Mouse (Mus musculus): ENCODE measurements at regions not wholly inside any gene's neighbourhood (a gene's known extent, or its start where the extent isn't known, plus 50 kb on each side); places are given as distances from the start of the nearest gene placed in this dataset.

GRCm38 (mm10) chr16:95138809-95139208 is 118.5 kb upstream of the Kcnj15 start:
- Histone ChIP-seq H3K36me3 (replicated peaks; ENCODE audit: control insufficient read depth, insufficient read depth, low read depth) (no peaks in the 10 kb centered on the region), H3K27me3 (ENCODE audit: control insufficient read depth, insufficient read depth, low read length) (no peaks in the 10 kb centered on the region), H3K4me2 (ENCODE audit: low read depth) (no peak overlapping the region), H3K9me3 (ENCODE audit: control insufficient read depth, low read length) (no peaks in the 10 kb centered on the region), H3K4me3 (ENCODE audit: insufficient read depth in 1 of 2, low read depth in 2 of 2, low read length in 2 of 2) (no peak overlapping the region), H3K9ac (replicated peaks) (no peak overlapping the region), H3K27ac (no peak overlapping the region), H3K4me1 (replicated peaks; ENCODE audit: control insufficient read depth in 2 of 2, insufficient read depth in 2 of 2, low read length in 1 of 2) (no peaks in the 10 kb centered on the region)
- 49% methylated on average over 3 of the region's 3 CpGs for WGBS (ENCODE audit: insufficient replicate concordance)
- TF ChIP-seq EP300 (IDR thresholded peaks at IDR 0.05; ENCODE audit: low read depth) (no peak), CTCF (IDR thresholded peaks at IDR 0.05; ENCODE audit: low read depth) (no peak)
- DNase-seq (ENCODE audit: low read depth in 3 of 3, low spot score in 3 of 3) (no peak), ATAC-seq (ENCODE audit: insufficient read depth) (no peak)

- ATAC-seq (ENCODE audit: insufficient read depth) (no peak), DNase-seq (ENCODE audit: low read depth in 3 of 3, low spot score in 3 of 3) (no peak)
- Histone ChIP-seq H3K4me2 (ENCODE audit: low read depth) (no peak overlapping the region), H3K4me1 (replicated peaks; ENCODE audit: control insufficient read depth in 2 of 2, insufficient read depth in 2 of 2, low read length in 1 of 2) (no peaks in the 10 kb centered on the region), H3K36me3 (replicated peaks; ENCODE audit: control insufficient read depth, insufficient read depth, low read depth) (no peaks in the 10 kb centered on the region), H3K9me3 (ENCODE audit: control insufficient read depth, low read length) (no peaks in the 10 kb centered on the region), H3K27me3 (ENCODE audit: control insufficient read depth, insufficient read depth, low read length) (no peaks in the 10 kb centered on the region), H3K4me3 (ENCODE audit: insufficient read depth in 1 of 2, low read depth in 2 of 2, low read length in 2 of 2) (no peak overlapping the region), H3K27ac (no peak overlapping the region), H3K9ac (replicated peaks) (no peak overlapping the region)
- no peak for TF ChIP-seq CTCF (IDR thresholded peaks at IDR 0.05; ENCODE audit: low read depth)
- TF ChIP-seq EP300 (IDR thresholded peaks at IDR 0.05; ENCODE audit: low read depth), result no peak
- 39% methylated on average over 8 of the region's 8 CpGs for WGBS (ENCODE audit: insufficient replicate concordance)
These were observed 115.6 kb upstream of the Kcnj15 start for GRCm38 (mm10) chr16:95141510-95142394.

- Histone ChIP-seq H3K36me3 (replicated peaks; ENCODE audit: control insufficient read depth, insufficient read depth, low read depth) (no peaks in the 10 kb centered on the region), H3K27ac (no peak overlapping the region), H3K27me3 (ENCODE audit: control insufficient read depth, insufficient read depth, low read length) (no peaks in the 10 kb centered on the region), H3K4me2 (ENCODE audit: low read depth) (no peak overlapping the region), H3K4me1 (replicated peaks; ENCODE audit: control insufficient read depth in 2 of 2, insufficient read depth in 2 of 2, low read length in 1 of 2) (no peaks in the 10 kb centered on the region), H3K9ac (replicated peaks) (no peak overlapping the region), H3K4me3 (ENCODE audit: insufficient read depth in 1 of 2, low read depth in 2 of 2, low read length in 2 of 2) (no peak overlapping the region), H3K9me3 (ENCODE audit: control insufficient read depth, low read length) (no peaks in the 10 kb centered on the region)
- TF ChIP-seq EP300 (IDR thresholded peaks at IDR 0.05; ENCODE audit: low read depth) (no peak), CTCF (IDR thresholded peaks at IDR 0.05; ENCODE audit: low read depth) (no peak)
- no peak for ATAC-seq (ENCODE audit: insufficient read depth)
- 67% methylated on average over 8 of the region's 8 CpGs for WGBS (ENCODE audit: insufficient replicate concordance)
- DNase-seq (ENCODE audit: low read depth in 3 of 3, low spot score in 3 of 3), result no peak
These were observed 106.9 kb upstream of the Kcnj15 start for GRCm38 (mm10) chr16:95150499-95150898.

GRCm38 (mm10) chr16:95151499-95151898 is 105.9 kb upstream of the Kcnj15 start:
- no peak for TF ChIP-seq EP300 (IDR thresholded peaks at IDR 0.05; ENCODE audit: low read depth)
- no peak for TF ChIP-seq CTCF (IDR thresholded peaks at IDR 0.05; ENCODE audit: low read depth)
- no peak overlapping the region for H3K9ac ChIP-seq (replicated peaks)
- H3K4me1 ChIP-seq (replicated peaks; ENCODE audit: control insufficient read depth in 2 of 2, insufficient read depth in 2 of 2, low read length in 1 of 2), result no peaks in the 10 kb centered on the region
- H3K4me2 ChIP-seq (ENCODE audit: low read depth), result no peak overlapping the region
- no peak for ATAC-seq (ENCODE audit: insufficient read depth)
- no peak overlapping the region for H3K27ac ChIP-seq
- H3K27me3 ChIP-seq (ENCODE audit: control insufficient read depth, insufficient read depth, low read length), result no peaks in the 10 kb centered on the region
- H3K9me3 ChIP-seq (ENCODE audit: control insufficient read depth, low read length), result no peaks in the 10 kb centered on the region
- H3K4me3 ChIP-seq (ENCODE audit: insufficient read depth in 1 of 2, low read depth in 2 of 2, low read length in 2 of 2), result no peak overlapping the region
- no peaks in the 10 kb centered on the region for H3K36me3 ChIP-seq (replicated peaks; ENCODE audit: control insufficient read depth, insufficient read depth, low read depth)
- WGBS (ENCODE audit: insufficient replicate concordance), result 42% methylated on average over 3 of the region's 3 CpGs
- no peak for DNase-seq (ENCODE audit: low read depth in 3 of 3, low spot score in 3 of 3)

- Histone ChIP-seq H3K27me3 (ENCODE audit: control insufficient read depth, insufficient read depth, low read length) (no peaks in the 10 kb centered on the region), H3K9me3 (ENCODE audit: control insufficient read depth, low read length) (no peaks in the 10 kb centered on the region), H3K9ac (replicated peaks) (no peak overlapping the region), H3K36me3 (replicated peaks; ENCODE audit: control insufficient read depth, insufficient read depth, low read depth) (no peaks in the 10 kb centered on the region), H3K27ac (no peak overlapping the region), H3K4me3 (ENCODE audit: insufficient read depth in 1 of 2, low read depth in 2 of 2, low read length in 2 of 2) (no peak overlapping the region), H3K4me2 (ENCODE audit: low read depth) (no peak overlapping the region), H3K4me1 (replicated peaks; ENCODE audit: control insufficient read depth in 2 of 2, insufficient read depth in 2 of 2, low read length in 1 of 2) (no peaks in the 10 kb centered on the region)
- no peak for TF ChIP-seq EP300 (IDR thresholded peaks at IDR 0.05; ENCODE audit: low read depth)
- TF ChIP-seq CTCF (IDR thresholded peaks at IDR 0.05; ENCODE audit: low read depth), result no peak
- DNase-seq (ENCODE audit: low read depth in 3 of 3, low spot score in 3 of 3) (no peak), ATAC-seq (ENCODE audit: insufficient read depth) (no peak)
- 66% methylated on average over 6 of the region's 6 CpGs for WGBS (ENCODE audit: insufficient replicate concordance)
These were observed 105.4 kb upstream of the Kcnj15 start for GRCm38 (mm10) chr16:95151914-95152313.
